In genomic region chr9:32100561-32100960, GRCm38 (mm10) we compare ENCODE assay signal across 19 mouse cellular contexts. TPM values are rescaled to one million over a fixed set of nuclear protein-coding genes. Genes with fewer than 3 reads are reported as not detected.
DNase-seq lines count a peak whose midpoint lies in the region; ATAC-seq lines count a peak whose summit lies in the region.
"Had no signal": no experiment of that assay in that cellular context is flagged by ENCODE, and none has a peak within 500 bp of the region (broad histone marks: within the 10 kb centered on the region; RNA-seq: fewer than 3 reads in every experiment).

No protein-coding gene starts in this region.

- no peaks in the 10 kb centered on the region for H3K27me3 ChIP-seq in midbrain, embryonic 11.5 days (ENCODE audit: control insufficient read depth, insufficient read depth, low read length)
- no peaks in the 10 kb centered on the region for H3K27me3 ChIP-seq in midbrain, embryonic 13.5 days
- H3K27me3 ChIP-seq in liver, embryonic 13.5 days, result no peaks in the 10 kb centered on the region
- H3K27me3 ChIP-seq: forebrain, embryonic 12.5 days; limb, embryonic 12.5 days; neural tube, embryonic 12.5 days had no signal

- H3K4me3 ChIP-seq in midbrain, embryonic 11.5 days (ENCODE audit: low read depth, low read length), result no peak overlapping the region
- H3K4me3 ChIP-seq in midbrain, embryonic 13.5 days (replicated peaks), result no peak overlapping the region
- no peak overlapping the region for H3K4me3 ChIP-seq in liver, embryonic 13.5 days (replicated peaks)
- H3K4me3 ChIP-seq: forebrain, embryonic 12.5 days; hindbrain, embryonic 10.5 days; limb, embryonic 12.5 days; midbrain, embryonic 10.5 days; neural tube, embryonic 12.5 days had no signal

- WGBS in midbrain, embryonic 11.5 days, result 89% methylated on average over 8 of the region's 8 CpGs
- WGBS in midbrain, embryonic 13.5 days, result 88% methylated on average over 8 of the region's 8 CpGs
- 70% methylated on average over 8 of the region's 8 CpGs for WGBS in liver, embryonic 13.5 days (ENCODE audit: insufficient replicate concordance)

- no peaks in the 10 kb centered on the region for H3K36me3 ChIP-seq in midbrain, embryonic 11.5 days (ENCODE audit: control insufficient read depth, insufficient read depth, low read length)
- H3K36me3 ChIP-seq in midbrain, embryonic 13.5 days, result no peaks in the 10 kb centered on the region
- no peaks in the 10 kb centered on the region for H3K36me3 ChIP-seq in liver, embryonic 13.5 days
- H3K36me3 ChIP-seq: forebrain, embryonic 12.5 days; hindbrain, embryonic 10.5 days; limb, embryonic 12.5 days; midbrain, embryonic 10.5 days; neural tube, embryonic 12.5 days had no signal

- H3K9me3 ChIP-seq in midbrain, embryonic 11.5 days (ENCODE audit: control insufficient read depth, low read length), result no peaks in the 10 kb centered on the region
- H3K9me3 ChIP-seq in midbrain, embryonic 13.5 days, result no peaks in the 10 kb centered on the region
- H3K9me3 ChIP-seq in liver, embryonic 13.5 days (replicated peaks), result no peaks in the 10 kb centered on the region
- H3K9me3 ChIP-seq: forebrain, embryonic 12.5 days; hindbrain, embryonic 10.5 days; limb, embryonic 12.5 days; midbrain, embryonic 10.5 days; neural tube, embryonic 12.5 days had no signal

- no peak for ATAC-seq in midbrain, embryonic 11.5 days (ENCODE audit: low FRiP score)
- no peak for ATAC-seq in midbrain, embryonic 13.5 days
- ATAC-seq in liver, embryonic 13.5 days (ENCODE audit: low read depth), result no peak
- ATAC-seq: hindbrain, postnatal 0 days; intestine, postnatal 0 days had no signal

- no peak overlapping the region for H3K4me2 ChIP-seq in midbrain, embryonic 11.5 days
- H3K4me2 ChIP-seq in midbrain, embryonic 13.5 days (replicated peaks), result no peak overlapping the region
- H3K4me2 ChIP-seq in liver, embryonic 13.5 days, result no peak overlapping the region
- H3K4me2 ChIP-seq: forebrain, embryonic 12.5 days; limb, embryonic 12.5 days; neural tube, embryonic 12.5 days had no signal

- no peak overlapping the region for H3K9ac ChIP-seq in midbrain, embryonic 11.5 days (ENCODE audit: low read length)
- no peak overlapping the region for H3K9ac ChIP-seq in midbrain, embryonic 13.5 days (replicated peaks)
- no peak overlapping the region for H3K9ac ChIP-seq in liver, embryonic 13.5 days
- H3K9ac ChIP-seq: forebrain, embryonic 12.5 days; limb, embryonic 12.5 days; neural tube, embryonic 12.5 days had no signal

- no peak overlapping the region for H3K27ac ChIP-seq in midbrain, embryonic 11.5 days (ENCODE audit: low read depth, low read length)
- H3K27ac ChIP-seq in midbrain, embryonic 13.5 days, result no peak overlapping the region
- peak overlapping the region; percentile 18 for H3K27ac ChIP-seq in liver, embryonic 13.5 days
- H3K27ac ChIP-seq: forebrain, embryonic 12.5 days; hindbrain, embryonic 10.5 days; hindbrain, postnatal 0 days; limb, embryonic 12.5 days; macrophage; midbrain, embryonic 10.5 days; neural tube, embryonic 12.5 days had no signal

- no peaks in the 10 kb centered on the region for H3K4me1 ChIP-seq in midbrain, embryonic 11.5 days (ENCODE audit: control insufficient read depth, insufficient read depth, low read length)
- H3K4me1 ChIP-seq in midbrain, embryonic 13.5 days (replicated peaks), result peaks cover 18% of the 10 kb centered on the region
- H3K4me1 ChIP-seq in liver, embryonic 13.5 days (replicated peaks), result peaks cover 69% of the 10 kb centered on the region
- H3K4me1 ChIP-seq: neural tube, embryonic 12.5 days had no signal

- peak; percentile 48 for DNase-seq in kidney, adult 11 months
- DNase-seq in kidney, adult 18-20 months, result no peak
- peak; percentile 57 for DNase-seq in midbrain, embryonic 11.5 days (ENCODE audit: low spot score, missing footprints)
- no peak for DNase-seq in liver, embryonic 13.5 days
- no peak for DNase-seq in spleen, postnatal 4 days (ENCODE audit: low spot score in 2 of 2)
- no peak for DNase-seq in left cerebral cortex, adult 18-20 months (ENCODE audit: low spot score in 2 of 2)
- DNase-seq: adrenal gland, adult 8-10 months; cerebellum, adult 8-10 months; right cerebral cortex, adult 18-20 months; thymus, adult 18-20 months had no signal

RNA-seq across cellular contexts. Expression of gene Arhgap32, which starts 15.4 kb away (rescaled TPM):
- 6.9 and 7.2 TPM in 2 replicates for polyA plus RNA-seq in midbrain, embryonic 11.5 days (2014; fragmentation: Nextera tagmentation; extraction: Ambion mirVana)
- 8.7 and 10.8 TPM in 2 replicates for polyA plus RNA-seq in midbrain, embryonic 13.5 days (2015; fragmentation: Nextera tagmentation; extraction: Ambion mirVana)
- polyA plus RNA-seq in liver, embryonic 13.5 days (2015; fragmentation: Nextera tagmentation; extraction: Ambion mirVana), result 0.28 and 0.35 TPM in 2 replicates
- total RNA-seq in left cerebral cortex, adult 18-20 months (2021), result 100 to 1,000 TPM; 434 to 457 TPM

Comparison
In these comparisons a context has a peak if more than half of its experiments do, and no peak if none do; other contexts are left out.
1. DNase-seq: peak in kidney, adult 11 months (single experiment) and midbrain, embryonic 11.5 days (single experiment); none in kidney, adult 18-20 months (single experiment), liver, embryonic 13.5 days (single experiment), spleen, postnatal 4 days (0 of 2) and left cerebral cortex, adult 18-20 months (0 of 2).